Mouse (Mus musculus): ENCODE measurements around the gene Fpr1. TPM values are rescaled to one million over a fixed set of nuclear protein-coding genes. Genes with fewer than 3 reads are reported as not detected.
"Not testable (repeated sequence)": the region's sequence is repeated elsewhere in the genome, so short reads cannot be mapped to it uniquely, and the experiment has no call there.

Gene Fpr1
- not detected in 2 replicates for total RNA-seq (2014; fragmentation: Nextera tagmentation)
- total RNA-seq (2017): 0.27 TPM in 1 of 2 replicates, not detected in the other
- not detected in 2 replicates for polyA plus RNA-seq (2012)

DNA sequence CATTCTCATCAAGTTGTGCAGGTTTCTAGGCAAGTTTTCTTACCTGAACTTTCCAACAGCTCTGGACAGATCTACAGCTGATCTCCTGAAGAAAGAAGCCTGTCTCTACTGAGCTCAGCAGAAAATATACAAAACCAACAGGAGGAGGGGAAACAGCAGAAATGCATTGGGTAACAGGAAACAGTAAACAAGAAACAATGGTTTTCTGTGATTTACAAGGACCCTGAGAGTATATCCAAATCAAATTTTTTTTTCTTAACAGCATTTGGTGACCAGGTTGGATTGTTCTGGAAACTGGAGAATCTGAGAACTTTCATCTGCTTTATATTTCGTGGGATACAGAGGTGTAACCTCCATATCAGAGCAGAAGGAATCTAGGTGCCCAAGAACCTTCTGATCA is at the start of gene Fpr1:
Gene Fpr1, minus strand, starts transcription at position 101 of the 400 bp plus-strand sequence.
- no peak for DNase-seq (ENCODE audit: low spot score)
- Histone ChIP-seq H3K36me3 (replicated peaks) (no peaks in the 10 kb centered on the region), H3K9me3 (replicated peaks) (no peaks in the 10 kb centered on the region), H3K4me1 (ENCODE audit: insufficient read depth, low read depth, low read length) (no peaks in the 10 kb centered on the region), H3K4me3 (ENCODE audit: low read depth, low read length) (no peak within 1 kb of the TSS), H3K27me3 (ENCODE audit: insufficient read depth, low read length) (peaks cover 2% of the 10 kb centered on the region; the same call in 1 of the 2 replicates)
- TF ChIP-seq CTCF (IDR thresholded peaks at IDR 0.05; ENCODE audit: low read depth, low read length) (no peak), POLR2AphosphoS5 (IDR thresholded peaks at IDR 0.05; ENCODE audit: insufficient replicate concordance, low read depth, low read length) (no peak), GATA1 (IDR thresholded peaks at IDR 0.05; ENCODE audit: borderline replicate concordance, low read length) (no peak), GATA2 (IDR thresholded peaks at IDR 0.05; ENCODE audit: borderline replicate concordance, low read depth, low read length) (no peak), TAL1 (conservative IDR thresholded peaks at IDR 0.05; ENCODE audit: low read depth, low read length) (no peak)
- ATAC-seq (ENCODE audit: extremely low read depth, insufficient number of reproducible peaks, low FRiP score, poor library complexity, severe bottlenecking): no peak

DNA sequence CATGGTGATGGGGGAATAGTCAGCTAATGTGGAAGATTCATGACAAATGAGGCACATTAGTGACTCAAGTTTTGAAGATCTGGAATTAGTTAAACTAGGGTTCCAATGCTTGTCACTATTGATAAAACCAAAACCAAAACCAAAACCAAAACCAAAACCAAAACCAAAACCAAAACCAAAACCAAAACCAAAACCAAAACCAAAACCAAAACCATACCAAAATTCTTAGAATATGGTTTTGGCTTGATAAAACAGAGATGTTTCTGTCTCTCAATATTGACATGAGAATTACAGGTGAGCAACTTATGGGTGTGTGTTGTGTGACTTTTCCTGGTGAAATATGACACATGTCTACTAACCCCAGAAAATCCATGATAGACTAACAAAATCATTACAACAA is 34.0 kb upstream of the Fpr1 start:
- no peak for ATAC-seq (ENCODE audit: extremely low read depth, insufficient number of reproducible peaks, low FRiP score, poor library complexity, severe bottlenecking)
- DNase-seq (ENCODE audit: low spot score): no peak
- H3K4me3 ChIP-seq (ENCODE audit: low read depth, low read length): no peak overlapping the region
- H3K9me3 ChIP-seq (replicated peaks): no peaks in the 10 kb centered on the region
- no peak for TF ChIP-seq GATA1 (IDR thresholded peaks at IDR 0.05; ENCODE audit: borderline replicate concordance, low read length)
- TF ChIP-seq TAL1 (conservative IDR thresholded peaks at IDR 0.05; ENCODE audit: low read depth, low read length): no peak
- no peak for TF ChIP-seq GATA2 (IDR thresholded peaks at IDR 0.05; ENCODE audit: borderline replicate concordance, low read depth, low read length)
- TF ChIP-seq POLR2AphosphoS5 (IDR thresholded peaks at IDR 0.05; ENCODE audit: insufficient replicate concordance, low read depth, low read length): no peak
- no peak for TF ChIP-seq CTCF (IDR thresholded peaks at IDR 0.05; ENCODE audit: low read depth, low read length)
- H3K4me1 ChIP-seq (ENCODE audit: insufficient read depth, low read depth, low read length): no peaks in the 10 kb centered on the region
- H3K27me3 ChIP-seq (ENCODE audit: insufficient read depth, low read length): no peaks in the 10 kb centered on the region
- H3K36me3 ChIP-seq (replicated peaks): no peaks in the 10 kb centered on the region

DNA sequence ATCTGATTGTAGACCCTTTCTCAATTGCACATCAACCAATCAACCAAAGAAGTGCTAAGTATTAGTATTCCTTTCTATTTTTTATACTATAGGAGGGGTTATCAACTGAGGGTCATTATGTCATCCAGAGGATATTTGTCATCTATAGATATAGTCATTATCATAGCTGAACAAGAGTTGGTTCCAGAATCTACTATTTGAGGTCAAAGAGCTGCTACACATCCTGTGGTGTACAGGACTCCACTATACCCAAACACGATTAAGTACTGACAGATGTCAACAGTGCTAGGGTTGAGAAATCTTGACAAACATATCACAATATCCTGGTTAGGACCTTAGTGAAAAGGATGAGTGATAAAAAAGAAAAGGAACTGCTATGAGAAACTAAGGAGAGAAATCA is 33.6 kb upstream of the Fpr1 start:
- TF ChIP-seq CTCF (IDR thresholded peaks at IDR 0.05; ENCODE audit: low read depth, low read length) (no peak), GATA1 (IDR thresholded peaks at IDR 0.05; ENCODE audit: borderline replicate concordance, low read length) (no peak), POLR2AphosphoS5 (IDR thresholded peaks at IDR 0.05; ENCODE audit: insufficient replicate concordance, low read depth, low read length) (no peak), TAL1 (conservative IDR thresholded peaks at IDR 0.05; ENCODE audit: low read depth, low read length) (no peak), GATA2 (IDR thresholded peaks at IDR 0.05; ENCODE audit: borderline replicate concordance, low read depth, low read length) (no peak)
- no peak for DNase-seq (ENCODE audit: low spot score)
- no peak for ATAC-seq (ENCODE audit: extremely low read depth, insufficient number of reproducible peaks, low FRiP score, poor library complexity, severe bottlenecking)
- Histone ChIP-seq H3K9me3 (replicated peaks) (no peaks in the 10 kb centered on the region), H3K27me3 (ENCODE audit: insufficient read depth, low read length) (no peaks in the 10 kb centered on the region), H3K4me3 (ENCODE audit: low read depth, low read length) (no peak overlapping the region), H3K4me1 (ENCODE audit: insufficient read depth, low read depth, low read length) (no peaks in the 10 kb centered on the region), H3K36me3 (replicated peaks) (no peaks in the 10 kb centered on the region)

DNA sequence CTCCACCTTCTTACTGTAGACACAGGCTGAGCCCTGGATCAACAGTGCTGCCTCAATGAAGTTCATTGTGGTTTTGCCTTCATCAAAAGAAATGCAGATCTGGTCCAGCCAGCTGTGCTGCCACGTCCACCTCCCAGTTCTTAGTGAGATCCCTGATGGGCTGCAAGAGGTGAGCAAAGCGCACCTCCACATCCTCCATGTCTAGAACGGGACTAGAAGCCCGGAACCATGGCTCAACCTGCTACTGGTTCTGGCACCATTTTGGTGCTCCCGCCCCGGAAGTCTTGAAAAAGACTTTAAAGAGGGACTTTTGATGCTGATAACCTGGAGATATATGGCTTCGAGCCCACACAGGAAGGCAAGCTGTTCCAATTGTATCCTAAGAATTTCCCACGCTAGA is 28.9 kb upstream of the Fpr1 start:
- not testable (repeated sequence) for DNase-seq (ENCODE audit: low spot score); H3K4me1 ChIP-seq (ENCODE audit: insufficient read depth, low read depth, low read length); H3K9me3 ChIP-seq (replicated peaks); H3K4me3 ChIP-seq (ENCODE audit: low read depth, low read length); H3K27me3 ChIP-seq (ENCODE audit: insufficient read depth, low read length); ATAC-seq (ENCODE audit: extremely low read depth, insufficient number of reproducible peaks, low FRiP score, poor library complexity, severe bottlenecking); H3K36me3 ChIP-seq (replicated peaks)

DNA sequence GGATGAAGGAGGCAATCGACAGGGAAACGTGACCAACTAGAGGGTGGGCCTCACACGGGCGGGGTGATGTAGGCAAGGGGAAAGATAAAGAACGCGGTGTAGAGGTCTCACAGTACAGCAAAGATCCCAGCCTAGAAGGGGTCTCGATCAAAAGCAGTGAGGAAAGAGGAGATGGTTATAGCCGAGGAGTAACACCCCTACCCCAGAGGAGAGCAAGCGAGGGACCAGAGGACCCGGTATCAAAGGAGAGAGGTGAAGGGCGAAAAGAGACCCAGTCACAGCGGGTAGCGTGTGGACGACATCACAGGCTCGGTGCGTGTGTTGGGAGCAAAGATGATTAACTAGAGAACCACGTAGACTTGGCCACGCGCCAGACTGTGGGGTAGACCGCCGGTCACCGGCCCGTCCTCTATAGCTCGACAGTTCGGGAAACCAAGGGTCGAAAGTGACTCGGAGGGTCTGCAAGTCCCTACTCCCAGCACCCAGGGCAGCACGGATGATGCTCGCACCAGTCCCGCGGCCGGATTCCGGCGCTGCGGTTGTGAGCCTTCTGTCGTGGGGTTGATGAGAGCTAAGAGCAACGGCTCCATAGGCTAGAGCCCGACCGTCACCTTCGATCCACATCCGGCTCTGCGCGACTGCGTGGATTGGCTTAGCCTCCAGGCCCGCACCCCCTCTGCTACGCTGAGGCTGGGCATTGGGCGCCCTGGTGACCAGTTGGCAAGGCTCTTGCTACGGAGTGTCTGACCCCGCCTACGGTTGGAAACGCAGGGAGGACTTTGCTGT is 26.1 kb upstream of the Fpr1 start:
- ATAC-seq (ENCODE audit: extremely low read depth, insufficient number of reproducible peaks, low FRiP score, poor library complexity, severe bottlenecking): no peak
- TF ChIP-seq GATA2 (IDR thresholded peaks at IDR 0.05; ENCODE audit: borderline replicate concordance, low read depth, low read length): no peak
- no peak for TF ChIP-seq GATA1 (IDR thresholded peaks at IDR 0.05; ENCODE audit: borderline replicate concordance, low read length)
- TF ChIP-seq CTCF (IDR thresholded peaks at IDR 0.05; ENCODE audit: low read depth, low read length): no peak
- TF ChIP-seq POLR2AphosphoS5 (IDR thresholded peaks at IDR 0.05; ENCODE audit: insufficient replicate concordance, low read depth, low read length): no peak
- TF ChIP-seq TAL1 (conservative IDR thresholded peaks at IDR 0.05; ENCODE audit: low read depth, low read length): no peak
- DNase-seq (ENCODE audit: low spot score): no peak
- Histone ChIP-seq H3K4me1 (ENCODE audit: insufficient read depth, low read depth, low read length) (no peaks in the 10 kb centered on the region), H3K4me3 (ENCODE audit: low read depth, low read length) (no peak overlapping the region), H3K36me3 (replicated peaks) (no peaks in the 10 kb centered on the region), H3K27me3 (ENCODE audit: insufficient read depth, low read length) (no peaks in the 10 kb centered on the region), H3K9me3 (replicated peaks) (no peaks in the 10 kb centered on the region)

DNA sequence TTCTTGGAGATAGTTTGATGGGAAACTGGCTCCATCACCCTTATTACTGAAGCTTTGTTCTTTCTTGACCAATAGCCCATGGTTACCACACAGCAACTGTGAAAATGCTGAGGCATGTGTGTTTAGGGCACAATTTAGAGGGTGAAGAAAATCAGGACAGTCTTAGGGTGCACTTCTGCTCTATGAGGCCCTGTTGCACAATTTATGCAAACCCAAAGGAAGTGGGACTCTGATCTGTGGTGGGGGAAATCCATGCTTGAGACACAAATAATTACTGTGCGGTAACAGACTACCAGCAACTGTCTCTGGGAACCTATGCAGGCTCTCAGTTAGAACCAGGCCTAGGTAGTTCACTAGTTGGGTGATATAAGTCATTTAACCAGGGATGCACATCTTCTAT is 17.0 kb upstream of the Fpr1 start:
- no peaks in the 10 kb centered on the region for H3K36me3 ChIP-seq (replicated peaks)
- H3K27me3 ChIP-seq (ENCODE audit: insufficient read depth, low read length): no peaks in the 10 kb centered on the region
- H3K4me3 ChIP-seq (ENCODE audit: low read depth, low read length): no peak overlapping the region
- ATAC-seq (ENCODE audit: extremely low read depth, insufficient number of reproducible peaks, low FRiP score, poor library complexity, severe bottlenecking) (no peak), DNase-seq (ENCODE audit: low spot score) (no peak)
- no peaks in the 10 kb centered on the region for H3K4me1 ChIP-seq (ENCODE audit: insufficient read depth, low read depth, low read length)
- TF ChIP-seq GATA2 (IDR thresholded peaks at IDR 0.05; ENCODE audit: borderline replicate concordance, low read depth, low read length) (no peak), TAL1 (conservative IDR thresholded peaks at IDR 0.05; ENCODE audit: low read depth, low read length) (no peak), GATA1 (IDR thresholded peaks at IDR 0.05; ENCODE audit: borderline replicate concordance, low read length) (no peak), POLR2AphosphoS5 (IDR thresholded peaks at IDR 0.05; ENCODE audit: insufficient replicate concordance, low read depth, low read length) (no peak), CTCF (IDR thresholded peaks at IDR 0.05; ENCODE audit: low read depth, low read length) (no peak)
- no peaks in the 10 kb centered on the region for H3K9me3 ChIP-seq (replicated peaks)

All from G1E (cell line).